Mouse (Mus musculus): ENCODE measurements around the gene 4930415O20Rik. TPM values are rescaled to one million over a fixed set of nuclear protein-coding genes. Genes with fewer than 3 reads are reported as not detected.

4930415O20Rik gene
- polyA plus RNA-seq, 1 experiment, result 0.10 TPM

GRCm38 (mm10) chr15:98545151-98545550 is 25.7 kb upstream of the 4930415O20Rik start:
- Histone ChIP-seq H3K4me2 (ENCODE audit: low read depth) (no peak overlapping the region), H3K4me3 (no peak overlapping the region), H3K79me2 (ENCODE audit: control insufficient read depth, insufficient read depth) (peaks cover 29% of the 10 kb centered on the region), H3K27me3 (ENCODE audit: control insufficient read depth, insufficient read depth, insufficient read length) (no peaks in the 10 kb centered on the region), H3K36me3 (ENCODE audit: control insufficient read depth, insufficient read depth) (peaks cover 85% of the 10 kb centered on the region), H3ac (ENCODE audit: control insufficient read depth, insufficient read length) (no peak overlapping the region)
- TF ChIP-seq E2F4 (IDR thresholded peaks at IDR 0.05; ENCODE audit: insufficient read depth) (no peak), USF1 (IDR thresholded peaks at IDR 0.05; ENCODE audit: low read depth) (no peak), SRF (IDR thresholded peaks at IDR 0.05; ENCODE audit: control insufficient read depth, insufficient read length, low read depth) (no peak), POLR2A (IDR thresholded peaks at IDR 0.05; ENCODE audit: insufficient read length, low read depth) (no peak), TCF3 (IDR thresholded peaks at IDR 0.05; ENCODE audit: insufficient read length, low read depth) (no peak), TCF12 (IDR thresholded peaks at IDR 0.05; ENCODE audit: insufficient read depth, poor library complexity, severe bottlenecking) (no peak), MYOG (IDR thresholded peaks at IDR 0.05; ENCODE audit: control insufficient read depth in 1 of 3, insufficient read depth in 1 of 3, insufficient read length in 2 of 3, low read depth in 2 of 3) (no peak), MAX (IDR thresholded peaks at IDR 0.05; ENCODE audit: low read depth) (no peak), REST (IDR thresholded peaks at IDR 0.05; ENCODE audit: insufficient read depth, insufficient read length) (no peak), MYOD1 (IDR thresholded peaks at IDR 0.05; ENCODE audit: control insufficient read depth in 1 of 3, insufficient read length in 2 of 3, low read depth in 2 of 3) (no peak), POLR2AphosphoS2 (IDR thresholded peaks at IDR 0.05; ENCODE audit: insufficient read length, low read depth) (no peak), CEBPB (IDR thresholded peaks at IDR 0.05; ENCODE audit: insufficient read depth, poor library complexity, severe bottlenecking) (no peak)

DNA sequence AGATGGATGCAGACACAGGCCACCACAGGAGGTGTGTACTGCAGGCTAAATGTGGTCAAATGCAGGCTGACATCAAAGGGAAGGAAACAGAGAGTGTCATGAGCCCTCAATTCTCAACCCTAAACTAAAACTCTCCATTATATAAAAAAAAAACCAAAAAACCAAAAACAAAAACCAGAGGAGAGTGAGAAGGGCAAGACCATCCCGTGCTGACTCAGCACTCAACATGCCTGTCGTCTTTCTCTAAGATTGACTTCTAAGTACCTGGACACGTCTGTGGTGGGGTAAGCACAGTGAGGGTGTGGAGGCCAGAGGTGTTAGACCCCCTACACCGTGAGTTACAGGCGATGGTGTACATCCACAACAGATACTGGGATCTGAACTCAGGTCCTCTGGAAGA is 24.0 kb upstream of the 4930415O20Rik start:
- peaks cover 12% of the 10 kb centered on the region for H3K79me2 ChIP-seq (ENCODE audit: control insufficient read depth, insufficient read depth)
- no peak overlapping the region for H3K4me2 ChIP-seq (ENCODE audit: low read depth)
- TF ChIP-seq TCF12 (IDR thresholded peaks at IDR 0.05; ENCODE audit: insufficient read depth, poor library complexity, severe bottlenecking) (no peak), TCF3 (IDR thresholded peaks at IDR 0.05; ENCODE audit: insufficient read length, low read depth) (no peak), SRF (IDR thresholded peaks at IDR 0.05; ENCODE audit: control insufficient read depth, insufficient read length, low read depth) (no peak), MAX (IDR thresholded peaks at IDR 0.05; ENCODE audit: low read depth) (no peak), REST (IDR thresholded peaks at IDR 0.05; ENCODE audit: insufficient read depth, insufficient read length) (no peak), MYOD1 (IDR thresholded peaks at IDR 0.05; ENCODE audit: control insufficient read depth in 1 of 3, insufficient read length in 2 of 3, low read depth in 2 of 3) (no peak)
- H3K27me3 ChIP-seq (ENCODE audit: control insufficient read depth, insufficient read depth, insufficient read length), result no peaks in the 10 kb centered on the region
- H3ac ChIP-seq (ENCODE audit: control insufficient read depth, insufficient read length), result no peak overlapping the region
- H3K4me3 ChIP-seq, result no peak overlapping the region
- peaks cover 84% of the 10 kb centered on the region for H3K36me3 ChIP-seq (ENCODE audit: control insufficient read depth, insufficient read depth)

DNA sequence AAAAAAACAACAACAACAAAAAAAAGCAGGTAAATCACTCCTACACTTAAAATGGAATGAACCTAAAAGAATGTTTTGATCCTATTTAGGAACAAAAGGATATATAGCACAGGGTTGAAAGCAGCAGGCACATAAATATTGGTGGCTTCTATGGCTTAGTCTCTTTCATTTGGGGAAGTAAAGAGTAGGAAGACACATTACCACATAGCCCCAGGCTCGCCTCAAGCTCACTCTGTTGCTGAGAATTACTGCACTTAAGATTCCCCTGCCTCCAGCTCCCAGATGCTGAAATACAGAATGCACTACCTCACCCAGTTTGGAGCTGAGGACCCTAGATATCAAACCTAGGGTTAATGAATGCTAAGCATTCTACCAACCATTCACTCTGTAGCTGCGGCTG is 18.0 kb upstream of the 4930415O20Rik start:
- no peaks in the 10 kb centered on the region for H3K27me3 ChIP-seq (ENCODE audit: control insufficient read depth, insufficient read depth, insufficient read length)
- TF ChIP-seq TCF12 (IDR thresholded peaks at IDR 0.05; ENCODE audit: insufficient read depth, poor library complexity, severe bottlenecking) (no peak), POLR2A (IDR thresholded peaks at IDR 0.05; ENCODE audit: insufficient read length, low read depth) (no peak), MYOD1 (IDR thresholded peaks at IDR 0.05; ENCODE audit: control insufficient read depth in 1 of 3, insufficient read length in 2 of 3, low read depth in 2 of 3) (no peak), MYOG (IDR thresholded peaks at IDR 0.05; ENCODE audit: control insufficient read depth in 1 of 3, insufficient read depth in 1 of 3, insufficient read length in 2 of 3, low read depth in 2 of 3) (no peak), MAX (IDR thresholded peaks at IDR 0.05; ENCODE audit: low read depth) (no peak)

DNA sequence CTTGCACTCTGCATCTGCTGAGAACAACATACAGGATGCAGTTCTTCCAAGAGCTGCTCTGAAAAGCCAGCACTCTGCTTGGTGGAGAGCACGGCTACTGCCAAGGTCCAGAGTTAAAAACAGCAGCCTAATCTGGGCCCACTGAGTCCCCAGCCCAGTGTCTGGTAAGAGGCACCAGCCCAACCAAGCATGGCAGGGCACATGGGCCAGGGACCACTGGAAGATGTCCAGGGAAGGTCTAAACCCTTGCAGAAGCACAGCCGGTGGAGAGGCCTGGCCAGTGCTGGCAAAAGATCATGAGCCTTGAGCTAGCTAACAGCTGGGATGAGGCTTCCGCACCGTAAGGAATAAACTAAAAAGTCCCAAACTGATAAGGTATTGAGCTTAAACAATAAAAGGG is 14.9 kb upstream of the 4930415O20Rik start:
- Histone ChIP-seq H3K4me3 (no peak overlapping the region), H3K36me3 (ENCODE audit: control insufficient read depth, insufficient read depth) (peaks cover 78% of the 10 kb centered on the region), H3K27me3 (ENCODE audit: control insufficient read depth, insufficient read depth, insufficient read length) (no peaks in the 10 kb centered on the region)

More for the DNA sequence above, 18.0 kb upstream of the 4930415O20Rik start:
- peaks cover 24% of the 10 kb centered on the region for H3K79me2 ChIP-seq (ENCODE audit: control insufficient read depth, insufficient read depth)
- no peak overlapping the region for H3K4me3 ChIP-seq
- no peak overlapping the region for H3ac ChIP-seq (ENCODE audit: control insufficient read depth, insufficient read length)
- H3K36me3 ChIP-seq (ENCODE audit: control insufficient read depth, insufficient read depth), result peaks cover 76% of the 10 kb centered on the region
- no peak overlapping the region for H3K4me2 ChIP-seq (ENCODE audit: low read depth)

GRCm38 (mm10) chr15:98557186-98557585 is 13.6 kb upstream of the 4930415O20Rik start:
- Histone ChIP-seq H3K4me2 (ENCODE audit: low read depth) (no peak overlapping the region), H3ac (ENCODE audit: control insufficient read depth, insufficient read length) (no peak overlapping the region), H3K4me3 (no peak overlapping the region), H3K36me3 (ENCODE audit: control insufficient read depth, insufficient read depth) (peaks cover 66% of the 10 kb centered on the region), H3K79me2 (ENCODE audit: control insufficient read depth, insufficient read depth) (peaks cover 53% of the 10 kb centered on the region), H3K27me3 (ENCODE audit: control insufficient read depth, insufficient read depth, insufficient read length) (no peaks in the 10 kb centered on the region)
- no peak for TF ChIP-seq MAX (IDR thresholded peaks at IDR 0.05; ENCODE audit: low read depth)
- TF ChIP-seq SRF (IDR thresholded peaks at IDR 0.05; ENCODE audit: control insufficient read depth, insufficient read length, low read depth), result no peak
- no peak for TF ChIP-seq MYOG (IDR thresholded peaks at IDR 0.05; ENCODE audit: control insufficient read depth in 1 of 3, insufficient read depth in 1 of 3, insufficient read length in 2 of 3, low read depth in 2 of 3)
- TF ChIP-seq E2F4 (IDR thresholded peaks at IDR 0.05; ENCODE audit: insufficient read depth), result no peak
- no peak for TF ChIP-seq TCF12 (IDR thresholded peaks at IDR 0.05; ENCODE audit: insufficient read depth, poor library complexity, severe bottlenecking)
- no peak for TF ChIP-seq MYOD1 (IDR thresholded peaks at IDR 0.05; ENCODE audit: control insufficient read depth in 1 of 3, insufficient read length in 2 of 3, low read depth in 2 of 3)
- no peak for TF ChIP-seq POLR2A (IDR thresholded peaks at IDR 0.05; ENCODE audit: insufficient read length, low read depth)
- TF ChIP-seq POLR2AphosphoS2 (IDR thresholded peaks at IDR 0.05; ENCODE audit: insufficient read length, low read depth), result no peak
- no peak for TF ChIP-seq REST (IDR thresholded peaks at IDR 0.05; ENCODE audit: insufficient read depth, insufficient read length)
- no peak for TF ChIP-seq TCF3 (IDR thresholded peaks at IDR 0.05; ENCODE audit: insufficient read length, low read depth)
- TF ChIP-seq CEBPB (IDR thresholded peaks at IDR 0.05; ENCODE audit: insufficient read depth, poor library complexity, severe bottlenecking), result no peak

More for the DNA sequence above, 14.9 kb upstream of the 4930415O20Rik start:
- Histone ChIP-seq H3K4me2 (ENCODE audit: low read depth) (no peak overlapping the region), H3K79me2 (ENCODE audit: control insufficient read depth, insufficient read depth) (peaks cover 40% of the 10 kb centered on the region), H3ac (ENCODE audit: control insufficient read depth, insufficient read length) (no peak overlapping the region)
- TF ChIP-seq MYOG (IDR thresholded peaks at IDR 0.05; ENCODE audit: control insufficient read depth in 1 of 3, insufficient read depth in 1 of 3, insufficient read length in 2 of 3, low read depth in 2 of 3) (no peak), MAX (IDR thresholded peaks at IDR 0.05; ENCODE audit: low read depth) (no peak), TCF12 (IDR thresholded peaks at IDR 0.05; ENCODE audit: insufficient read depth, poor library complexity, severe bottlenecking) (no peak)
